Mouse (Mus musculus): ENCODE data around the gene Fam131b. TPM values are rescaled to one million over a fixed set of nuclear protein-coding genes. Genes with fewer than 3 reads are reported as not detected.

The Fam131b gene
- polyA plus RNA-seq, 1 experiment from 2014 or later, result 7.1 TPM

GRCm38 (mm10) chr6:42357901-42358300 lies 33.5 kb upstream of the Fam131b start:
- WGBS, result 42% methylated on average over 6 of the region's 6 CpGs
- H3K4me3 ChIP-seq (ENCODE audit: low read depth, low read length), result no peak overlapping the region

GRCm38 (mm10) chr6:42356913-42357312 lies 32.5 kb upstream of the Fam131b start:
- peaks cover 27% of the 10 kb centered on the region for H3K36me3 ChIP-seq (ENCODE audit: control insufficient read depth, insufficient read depth, low read length)
- H3K9ac ChIP-seq (replicated peaks; ENCODE audit: low read depth, low read length), result no peak overlapping the region
- no peaks in the 10 kb centered on the region for H3K9me3 ChIP-seq (ENCODE audit: control insufficient read depth, low read length)
- H3K27me3 ChIP-seq (ENCODE audit: control insufficient read depth, insufficient read depth, low read length), result no peaks in the 10 kb centered on the region
- H3K4me3 ChIP-seq (ENCODE audit: low read depth, low read length), result no peak overlapping the region
- H3K4me2 ChIP-seq (ENCODE audit: low read depth, low read length), result no peak overlapping the region
- 0 out of 2 replicates have a peak, but pooled peaks cover 4% of the 10 kb centered on the region for H3K4me1 ChIP-seq (ENCODE audit: control insufficient read depth, insufficient read depth, low read length)
- no peak overlapping the region for H3K27ac ChIP-seq (ENCODE audit: low read depth, low read length)
- ATAC-seq (ENCODE audit: low read depth), result no peak
- 97% methylated on average over 5 of the region's 5 CpGs for WGBS

More at GRCm38 (mm10) chr6:42357901-42358300, 33.5 kb upstream of the Fam131b start:
- Histone ChIP-seq H3K9ac (replicated peaks; ENCODE audit: low read depth, low read length) (no peak overlapping the region), H3K4me2 (ENCODE audit: low read depth, low read length) (no peak overlapping the region), H3K36me3 (ENCODE audit: control insufficient read depth, insufficient read depth, low read length) (peaks cover 27% of the 10 kb centered on the region), H3K27me3 (ENCODE audit: control insufficient read depth, insufficient read depth, low read length) (no peaks in the 10 kb centered on the region), H3K9me3 (ENCODE audit: control insufficient read depth, low read length) (no peaks in the 10 kb centered on the region), H3K4me1 (ENCODE audit: control insufficient read depth, insufficient read depth, low read length) (0 out of 2 replicates have a peak, but pooled peaks cover 4% of the 10 kb centered on the region), H3K27ac (ENCODE audit: low read depth, low read length) (no peak overlapping the region)
- no peak for ATAC-seq (ENCODE audit: low read depth)

- 94% methylated on average over 13 of the region's 13 CpGs for WGBS
- H3K9ac ChIP-seq (replicated peaks; ENCODE audit: low read depth, low read length), result no peak overlapping the region
- ATAC-seq (ENCODE audit: low read depth), result no peak
- H3K4me3 ChIP-seq (ENCODE audit: low read depth, low read length), result no peak overlapping the region
- no peak overlapping the region for H3K4me2 ChIP-seq (ENCODE audit: low read depth, low read length)
- H3K9me3 ChIP-seq (ENCODE audit: control insufficient read depth, low read length), result no peaks in the 10 kb centered on the region
- peaks cover 6% of the 10 kb centered on the region; the same call in 1 of the 2 replicates for H3K4me1 ChIP-seq (ENCODE audit: control insufficient read depth, insufficient read depth, low read length)
- peaks cover 27% of the 10 kb centered on the region for H3K36me3 ChIP-seq (ENCODE audit: control insufficient read depth, insufficient read depth, low read length)
- no peak overlapping the region for H3K27ac ChIP-seq (ENCODE audit: low read depth, low read length)
- no peaks in the 10 kb centered on the region for H3K27me3 ChIP-seq (ENCODE audit: control insufficient read depth, insufficient read depth, low read length)
Observed at GRCm38 (mm10) chr6:42355794-42356600, 31.6 kb upstream of the Fam131b start.

- Histone ChIP-seq H3K27me3 (ENCODE audit: control insufficient read depth, insufficient read depth, low read length) (no peaks in the 10 kb centered on the region), H3K9ac (replicated peaks; ENCODE audit: low read depth, low read length) (no peak overlapping the region), H3K4me2 (ENCODE audit: low read depth, low read length) (no peak overlapping the region), H3K9me3 (ENCODE audit: control insufficient read depth, low read length) (no peaks in the 10 kb centered on the region), H3K27ac (ENCODE audit: low read depth, low read length) (no peak overlapping the region), H3K36me3 (ENCODE audit: control insufficient read depth, insufficient read depth, low read length) (peaks cover 27% of the 10 kb centered on the region), H3K4me3 (ENCODE audit: low read depth, low read length) (no peak overlapping the region), H3K4me1 (ENCODE audit: control insufficient read depth, insufficient read depth, low read length) (peaks cover 8% of the 10 kb centered on the region; the same call in 1 of the 2 replicates)
- 96% methylated on average over 6 of the region's 6 CpGs for WGBS
- ATAC-seq (ENCODE audit: low read depth), result no peak
Observed at GRCm38 (mm10) chr6:42355366-42355765, 30.9 kb upstream of the Fam131b start.

DNA sequence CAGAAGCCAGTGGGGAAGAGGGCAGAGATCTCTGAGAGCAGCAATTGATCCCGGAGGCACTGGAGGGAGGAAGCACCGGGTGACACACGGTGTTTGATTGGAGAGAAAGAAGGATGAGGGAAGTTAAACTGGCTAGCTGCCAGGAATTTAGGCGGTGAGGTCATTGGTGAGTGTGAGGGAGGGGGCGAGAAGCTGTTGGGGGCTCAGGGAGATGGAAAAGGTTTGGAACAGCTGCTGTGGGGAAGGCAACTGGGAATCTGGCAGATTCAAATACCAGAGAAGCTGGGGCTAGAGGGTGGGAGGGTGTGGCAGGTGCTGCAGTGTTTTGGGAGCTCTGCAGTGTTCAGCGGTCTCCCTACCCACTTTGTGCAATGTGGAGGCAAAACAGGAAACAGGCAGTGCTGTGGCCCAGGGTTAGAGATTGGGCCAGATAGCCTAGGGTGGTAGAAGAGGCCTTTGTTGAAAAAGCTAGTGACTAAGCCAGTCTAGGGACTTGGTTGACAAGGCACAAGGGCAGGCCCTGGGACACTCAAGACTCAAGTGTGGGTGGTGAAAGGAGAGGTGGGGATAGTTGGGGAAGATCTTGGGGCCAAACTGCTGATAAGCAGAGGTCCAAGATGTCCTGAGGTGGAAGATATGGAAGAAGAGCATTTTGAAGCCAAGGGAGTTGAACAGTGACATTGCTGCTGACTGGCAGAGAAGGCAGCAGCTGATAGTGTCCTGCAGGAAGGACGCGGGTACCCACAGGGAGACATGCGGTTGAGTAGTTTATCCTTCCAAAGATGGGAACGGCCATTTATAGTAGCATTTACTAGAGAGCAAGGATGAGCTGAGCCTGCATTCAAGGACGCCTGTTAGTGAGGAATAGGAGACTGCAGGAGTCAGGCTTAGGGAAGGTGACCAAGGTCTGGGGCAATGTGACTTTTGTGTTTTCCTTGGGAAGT lies 29.9 kb upstream of the Fam131b start:
- Histone ChIP-seq H3K9ac (replicated peaks; ENCODE audit: low read depth, low read length) (no peak overlapping the region), H3K9me3 (ENCODE audit: control insufficient read depth, low read length) (no peaks in the 10 kb centered on the region), H3K27me3 (ENCODE audit: control insufficient read depth, insufficient read depth, low read length) (no peaks in the 10 kb centered on the region), H3K36me3 (ENCODE audit: control insufficient read depth, insufficient read depth, low read length) (peaks cover 27% of the 10 kb centered on the region), H3K4me2 (ENCODE audit: low read depth, low read length) (no peak overlapping the region), H3K4me1 (ENCODE audit: control insufficient read depth, insufficient read depth, low read length) (peaks cover 8% of the 10 kb centered on the region; the same call in 1 of the 2 replicates), H3K4me3 (ENCODE audit: low read depth, low read length) (no peak overlapping the region), H3K27ac (ENCODE audit: low read depth, low read length) (no peak overlapping the region)
- ATAC-seq (ENCODE audit: low read depth), result no peak
- 57% methylated on average over 11 of the region's 11 CpGs for WGBS

DNA sequence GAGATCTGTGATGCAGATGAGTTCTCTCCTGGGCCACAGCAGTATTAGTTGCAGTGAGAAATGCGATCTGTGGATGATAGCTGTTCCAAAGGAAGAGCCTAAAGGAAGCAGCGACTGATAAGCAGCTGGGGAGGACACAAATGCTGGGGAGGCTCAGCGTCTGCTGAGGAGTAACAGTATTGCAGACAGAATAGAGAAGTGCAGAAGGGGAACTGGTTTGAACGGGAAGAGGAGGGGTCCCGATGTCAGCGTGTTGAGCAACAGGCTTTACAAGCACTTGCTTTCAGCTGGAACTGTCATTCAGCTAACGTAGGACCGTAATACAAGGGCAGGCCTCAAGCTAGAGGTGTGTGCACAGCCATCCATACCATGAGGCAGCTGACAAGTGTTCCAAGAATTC lies 28.7 kb upstream of the Fam131b start:
- Histone ChIP-seq H3K27me3 (ENCODE audit: control insufficient read depth, insufficient read depth, low read length) (no peaks in the 10 kb centered on the region), H3K36me3 (ENCODE audit: control insufficient read depth, insufficient read depth, low read length) (peaks cover 27% of the 10 kb centered on the region), H3K4me1 (ENCODE audit: control insufficient read depth, insufficient read depth, low read length) (peaks cover 8% of the 10 kb centered on the region; the same call in 1 of the 2 replicates), H3K9me3 (ENCODE audit: control insufficient read depth, low read length) (no peaks in the 10 kb centered on the region), H3K4me3 (ENCODE audit: low read depth, low read length) (no peak overlapping the region), H3K9ac (replicated peaks; ENCODE audit: low read depth, low read length) (no peak overlapping the region), H3K4me2 (ENCODE audit: low read depth, low read length) (no peak overlapping the region), H3K27ac (ENCODE audit: low read depth, low read length) (no peak overlapping the region)
- no peak for ATAC-seq (ENCODE audit: low read depth)
- WGBS, result 85% methylated on average over 8 of the region's 8 CpGs

GRCm38 (mm10) chr6:42352486-42352846 lies 28.0 kb upstream of the Fam131b start:
- peaks cover 22% of the 10 kb centered on the region for H3K36me3 ChIP-seq (ENCODE audit: control insufficient read depth, insufficient read depth, low read length)
- ATAC-seq (ENCODE audit: low read depth), result no peak
- no peak overlapping the region for H3K27ac ChIP-seq (ENCODE audit: low read depth, low read length)
- H3K4me1 ChIP-seq (ENCODE audit: control insufficient read depth, insufficient read depth, low read length), result peaks cover 8% of the 10 kb centered on the region; the same call in 1 of the 2 replicates
- no peaks in the 10 kb centered on the region for H3K9me3 ChIP-seq (ENCODE audit: control insufficient read depth, low read length)
- H3K27me3 ChIP-seq (ENCODE audit: control insufficient read depth, insufficient read depth, low read length), result no peaks in the 10 kb centered on the region
- no peak overlapping the region for H3K4me2 ChIP-seq (ENCODE audit: low read depth, low read length)
- 100% methylated on average over 1 of the region's 1 CpGs for WGBS
- no peak overlapping the region for H3K9ac ChIP-seq (replicated peaks; ENCODE audit: low read depth, low read length)
- no peak overlapping the region for H3K4me3 ChIP-seq (ENCODE audit: low read depth, low read length)

- no peak overlapping the region for H3K4me3 ChIP-seq (ENCODE audit: low read depth, low read length)
- no peak overlapping the region for H3K4me2 ChIP-seq (ENCODE audit: low read depth, low read length)
- 95% methylated on average over 7 of the region's 7 CpGs for WGBS
Observed at GRCm38 (mm10) chr6:42351776-42352485, 27.5 kb upstream of the Fam131b start.

More at GRCm38 (mm10) chr6:42351776-42352485, 27.5 kb upstream of the Fam131b start:
- Histone ChIP-seq H3K4me1 (ENCODE audit: control insufficient read depth, insufficient read depth, low read length) (peaks cover 8% of the 10 kb centered on the region; the same call in 1 of the 2 replicates), H3K9ac (replicated peaks; ENCODE audit: low read depth, low read length) (no peak overlapping the region), H3K36me3 (ENCODE audit: control insufficient read depth, insufficient read depth, low read length) (peaks cover 17% of the 10 kb centered on the region), H3K27ac (ENCODE audit: low read depth, low read length) (no peak overlapping the region), H3K9me3 (ENCODE audit: control insufficient read depth, low read length) (no peaks in the 10 kb centered on the region), H3K27me3 (ENCODE audit: control insufficient read depth, insufficient read depth, low read length) (no peaks in the 10 kb centered on the region)
- ATAC-seq (ENCODE audit: low read depth), result no peak

All from neural tube, embryonic 14.5 days (tissue).